Mouse (Mus musculus) cerebellum, adult (tissue): ENCODE results near the gene Asxl1.
A peak's percentile ranks its signal among the peaks of the same experiment; 100 is the strongest.

ENCODE experiments used
- ATAC-seq: cut with Nextera tagmentation; 2 replicates; pipeline ENCODE4 v1.9.2; 2017; ENCODE audit warnings: mild to moderate bottlenecking, moderate library complexity, mixed read lengths; ENCODE audit not compliant: insufficient number of reproducible peaks, low FRiP score, low TSS enrichment

Asxl1 gene

DNA sequence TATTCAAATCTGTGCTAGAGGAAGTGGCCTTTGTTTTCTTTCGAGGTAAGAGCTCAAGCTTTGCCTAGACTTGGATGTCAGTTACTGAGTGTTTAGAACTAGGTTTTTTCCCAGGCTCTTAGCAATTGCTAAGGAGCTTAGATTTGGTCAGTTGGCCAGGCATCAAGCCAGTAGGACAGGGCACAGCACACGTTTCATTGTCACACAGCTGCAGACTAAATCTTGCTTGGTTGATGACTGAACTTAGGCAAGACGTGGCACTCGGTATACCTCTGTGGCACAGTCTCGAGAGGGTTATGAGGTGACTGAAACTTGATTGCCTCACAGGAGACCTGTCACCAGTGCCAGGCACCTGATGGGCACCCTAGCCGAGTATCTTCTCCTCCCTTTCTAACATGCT is 61.3 kb downstream of the Asxl1 start:
- no peak for ATAC-seq

GRCm38 (mm10) chr2:153408971-153409370 is 63.3 kb downstream of the Asxl1 start:
- no peak for ATAC-seq

- ATAC-seq = no peak
Observed at GRCm38 (mm10) chr2:153411557-153411956, 65.9 kb downstream of the Asxl1 start.

- no peak for ATAC-seq
Observed at GRCm38 (mm10) chr2:153412563-153412962, 66.9 kb downstream of the Asxl1 start.

GRCm38 (mm10) chr2:153414607-153415006 is 69.0 kb downstream of the Asxl1 start:
- no peak for ATAC-seq

- no peak for ATAC-seq
Observed at GRCm38 (mm10) chr2:153417841-153418240, 72.2 kb downstream of the Asxl1 start.

DNA sequence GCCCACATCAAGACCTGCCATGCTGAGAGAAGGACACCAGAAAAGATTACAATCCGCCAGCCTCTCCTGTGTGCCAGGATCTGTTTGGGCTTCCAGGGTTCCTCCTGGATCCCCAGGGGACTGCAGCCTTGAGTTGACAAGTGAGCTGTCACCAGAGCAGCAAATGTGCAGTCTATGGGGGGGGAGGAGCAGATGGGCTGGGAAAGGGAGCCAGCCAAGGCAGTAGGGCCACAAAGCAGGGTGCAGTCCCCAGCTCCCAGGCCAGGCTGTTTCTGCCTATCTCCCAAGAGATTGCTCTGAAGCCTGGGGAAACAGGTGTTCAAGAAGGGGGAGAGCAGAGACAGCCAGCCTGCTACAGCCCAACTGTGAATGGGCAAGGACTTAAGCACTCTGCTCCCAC is 72.8 kb downstream of the Asxl1 start:
- 0 out of 2 replicates have a peak, but pooled peaks have one; percentile 24 for ATAC-seq

DNA sequence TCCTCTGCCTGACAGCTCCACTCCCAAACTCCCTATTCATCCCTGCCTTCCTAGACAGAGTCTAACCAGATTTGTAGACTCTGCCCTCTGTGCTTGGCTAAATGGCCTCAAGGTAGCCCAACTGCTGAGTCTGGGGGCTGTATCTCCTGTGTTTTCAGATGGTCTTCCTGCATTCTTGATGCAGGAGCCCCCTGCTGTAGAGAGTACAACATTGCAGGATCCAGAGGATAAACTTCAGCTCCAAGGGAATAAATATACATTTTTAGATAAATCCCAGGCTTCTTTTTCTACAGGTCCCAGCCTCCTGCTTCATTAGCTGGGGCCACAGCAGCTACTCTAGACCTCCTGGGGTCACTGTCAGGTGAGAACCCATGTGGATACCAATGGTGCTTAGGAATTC is 75.6 kb downstream of the Asxl1 start:
- ATAC-seq = no peak

- ATAC-seq = no peak
Observed at GRCm38 (mm10) chr2:153422051-153422450, 76.4 kb downstream of the Asxl1 start.

- ATAC-seq = no peak
Observed at GRCm38 (mm10) chr2:153423113-153423512, 77.5 kb downstream of the Asxl1 start.

DNA sequence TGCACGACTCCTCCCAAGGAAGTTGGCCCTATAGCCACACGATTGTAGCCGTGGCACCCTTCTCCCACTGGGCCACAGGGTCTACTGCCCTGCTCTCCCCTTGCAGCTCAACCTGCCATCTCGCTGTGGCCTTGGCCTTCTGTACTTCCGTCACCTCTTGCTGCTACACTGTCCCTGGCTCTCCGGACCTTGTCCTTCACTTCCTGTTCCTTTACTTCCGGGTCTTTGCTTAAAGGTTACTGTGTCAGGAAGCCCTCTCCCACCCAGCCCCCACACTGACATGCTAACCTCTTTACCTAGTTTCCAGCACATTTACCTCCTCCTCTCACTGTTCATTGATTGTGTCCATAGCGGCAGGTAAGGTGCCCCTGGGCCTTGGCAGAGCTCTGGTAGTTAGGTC is 78.9 kb downstream of the Asxl1 start:
- no peak for ATAC-seq

- ATAC-seq = no peak
Observed at GRCm38 (mm10) chr2:153425124-153425844, 79.7 kb downstream of the Asxl1 start.

- peak; percentile 43; the same call in 1 of the 2 replicates for ATAC-seq
Observed at GRCm38 (mm10) chr2:153425998-153426670, 80.5 kb downstream of the Asxl1 start.

DNA sequence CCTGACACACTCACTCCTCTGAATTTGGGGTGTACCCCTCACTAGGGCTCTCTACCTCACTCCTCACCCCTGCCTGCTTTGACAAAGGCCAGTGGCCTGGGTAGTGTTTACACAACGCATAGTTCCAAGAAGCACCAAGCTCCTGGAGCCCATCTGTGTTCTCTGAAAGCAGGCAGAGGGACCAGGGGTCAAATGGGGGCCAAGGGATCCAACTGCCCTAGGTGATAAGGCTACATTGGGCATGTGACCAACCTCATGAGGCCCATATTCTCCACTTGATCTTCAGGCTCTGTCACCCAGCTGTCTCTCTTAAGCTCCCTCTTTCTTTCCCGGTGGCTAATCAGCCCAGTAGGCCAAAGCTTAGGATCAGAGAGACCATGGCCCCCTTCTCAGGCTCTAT is 81.3 kb downstream of the Asxl1 start:
- no peak for ATAC-seq

DNA sequence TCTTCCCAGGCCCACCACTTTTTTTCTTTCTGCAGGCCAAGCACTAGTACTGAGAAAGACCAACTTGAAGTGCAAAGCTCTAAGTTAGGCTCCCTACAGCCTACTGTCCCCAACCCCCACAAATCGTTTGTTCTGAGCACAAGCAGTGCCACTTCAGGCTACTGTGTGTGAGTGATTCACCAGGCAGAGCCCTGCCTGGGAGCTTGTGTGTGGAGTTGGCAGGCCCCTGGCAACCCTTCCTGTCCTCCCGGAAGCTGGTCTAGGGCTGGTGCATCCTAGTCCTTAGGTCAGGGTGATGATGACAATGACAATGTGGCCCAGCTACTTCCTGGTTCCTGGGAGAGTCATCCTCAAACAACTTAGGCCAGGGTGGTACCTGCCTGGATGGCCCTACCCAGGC is 82.9 kb downstream of the Asxl1 start:
- no peak for ATAC-seq

DNA sequence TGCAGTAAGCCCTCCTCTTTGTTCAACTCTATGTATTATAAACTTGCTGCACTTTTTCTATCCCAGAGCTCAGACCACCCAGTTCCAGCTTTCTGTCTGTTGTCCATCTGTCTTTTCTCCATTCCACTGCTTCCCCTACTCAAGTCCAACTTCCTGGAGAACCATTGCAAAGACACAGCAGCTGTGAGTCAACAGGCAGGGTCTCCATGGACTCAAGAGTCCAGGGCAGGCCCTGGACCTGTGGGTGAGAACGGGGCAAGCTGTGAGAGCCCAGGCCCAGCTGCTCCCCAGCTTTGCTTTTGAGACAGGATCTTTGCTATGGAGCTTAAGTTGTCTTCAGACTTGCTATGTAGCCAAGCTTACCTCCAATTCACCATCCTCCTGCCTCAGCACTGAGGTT is 84.9 kb downstream of the Asxl1 start:
- ATAC-seq = no peak

DNA sequence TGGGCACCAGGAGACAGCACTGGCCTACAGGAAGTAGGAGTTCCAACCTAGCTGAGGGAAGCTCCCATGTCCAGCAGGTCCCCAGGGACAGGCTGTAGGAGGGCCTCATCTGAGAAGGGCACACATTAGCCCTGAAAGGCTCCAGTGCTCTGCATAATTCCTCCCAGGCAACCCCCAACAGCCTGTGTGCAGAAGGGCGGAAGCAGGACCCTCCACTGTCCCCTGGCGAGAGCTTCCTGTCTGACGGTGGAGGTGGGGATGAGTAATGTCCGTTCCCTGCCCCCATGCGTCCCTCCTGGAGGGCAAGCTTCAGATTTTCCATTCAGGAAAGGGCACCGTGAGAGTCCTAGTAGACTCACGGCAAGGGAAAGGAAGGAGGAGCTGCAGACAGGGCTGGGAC is 86.9 kb downstream of the Asxl1 start:
- ATAC-seq = no peak

GRCm38 (mm10) chr2:153433859-153434258 is 88.2 kb downstream of the Asxl1 start:
- no peak for ATAC-seq

GRCm38 (mm10) chr2:153434880-153435831 is 89.5 kb downstream of the Asxl1 start:
- peak; percentile 27; the same call in 1 of the 2 replicates for ATAC-seq

- no peak for ATAC-seq
Observed at GRCm38 (mm10) chr2:153436641-153437305, 91.1 kb downstream of the Asxl1 start.
